In the genomic region with DNA sequence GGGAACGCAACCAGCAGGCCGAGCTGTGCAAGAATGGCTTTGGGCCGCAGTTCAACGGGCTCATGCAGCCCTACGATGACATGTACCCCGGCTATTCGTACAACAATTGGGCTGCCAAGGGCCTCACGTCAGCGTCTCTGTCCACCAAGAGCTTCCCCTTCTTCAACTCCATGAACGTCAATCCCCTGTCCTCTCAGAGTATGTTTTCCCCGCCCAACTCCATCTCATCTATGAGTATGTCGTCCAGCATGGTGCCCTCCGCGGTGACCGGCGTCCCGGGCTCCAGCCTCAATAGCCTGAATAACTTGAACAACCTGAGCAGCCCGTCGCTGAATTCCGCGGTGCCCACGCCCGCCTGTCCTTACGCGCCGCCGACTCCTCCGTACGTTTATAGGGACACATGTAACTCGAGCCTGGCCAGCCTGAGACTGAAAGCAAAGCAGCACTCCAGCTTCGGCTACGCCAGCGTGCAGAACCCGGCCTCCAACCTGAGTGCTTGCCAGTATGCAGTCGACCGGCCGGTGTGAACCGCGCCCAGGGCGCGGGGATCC, we compare ENCODE assay signal across 10 mouse cellular contexts. TPM values are rescaled to one million over a fixed set of nuclear protein-coding genes. Genes with fewer than 3 reads are reported as not detected.
DNase-seq lines count a peak whose midpoint lies in the region; ATAC-seq and TF ChIP-seq lines count a peak whose summit lies in the region.
"Had no signal": no experiment of that assay in that cellular context is flagged by ENCODE, and none has a peak within 500 bp of the region (broad histone marks: within the 10 kb centered on the region; RNA-seq: fewer than 3 reads in every experiment).

No protein-coding gene starts in this region.

- no peak overlapping the region for H3K4me2 ChIP-seq in forebrain, postnatal 0 days (ENCODE audit: low read depth)
- H3K4me2 ChIP-seq in forebrain, embryonic 13.5 days = no peak overlapping the region
- 0 out of 2 replicates have a peak overlapping the region, but pooled peaks have one; percentile 14 for H3K4me2 ChIP-seq in liver, embryonic 12.5 days
- no peak overlapping the region for H3K4me2 ChIP-seq in liver, postnatal 0 days (ENCODE audit: low read depth, low read length)
- H3K4me2 ChIP-seq in stomach, embryonic 15.5 days = peak overlapping the region; percentile 13

- H3K36me3 ChIP-seq in forebrain, postnatal 0 days (ENCODE audit: insufficient read depth) = no peaks in the 10 kb centered on the region
- no peaks in the 10 kb centered on the region for H3K36me3 ChIP-seq in forebrain, embryonic 13.5 days (ENCODE audit: poor library complexity, severe bottlenecking)
- no peaks in the 10 kb centered on the region for H3K36me3 ChIP-seq in liver, embryonic 12.5 days
- no peaks in the 10 kb centered on the region for H3K36me3 ChIP-seq in liver, postnatal 0 days (replicated peaks; ENCODE audit: insufficient read depth, low read length)
- no peaks in the 10 kb centered on the region for H3K36me3 ChIP-seq in limb, embryonic 10.5 days
- H3K36me3 ChIP-seq in stomach, embryonic 15.5 days = no peaks in the 10 kb centered on the region

- H3K27me3 ChIP-seq in forebrain, postnatal 0 days (ENCODE audit: insufficient read depth, low read length) = peaks cover 73% of the 10 kb centered on the region
- H3K27me3 ChIP-seq in forebrain, embryonic 13.5 days = peaks cover 97% of the 10 kb centered on the region
- peaks cover 97% of the 10 kb centered on the region for H3K27me3 ChIP-seq in liver, embryonic 12.5 days (replicated peaks)
- peaks cover 93% of the 10 kb centered on the region for H3K27me3 ChIP-seq in liver, postnatal 0 days (ENCODE audit: insufficient read depth, low read length)
- peaks cover 100% of the 10 kb centered on the region for H3K27me3 ChIP-seq in limb, embryonic 10.5 days (ENCODE audit: low read depth, poor library complexity, severe bottlenecking)
- peaks cover 59% of the 10 kb centered on the region for H3K27me3 ChIP-seq in stomach, embryonic 15.5 days (replicated peaks)

- no peak overlapping the region for H3K27ac ChIP-seq in forebrain, postnatal 0 days (ENCODE audit: low read depth, low read length)
- no peak overlapping the region for H3K27ac ChIP-seq in forebrain, embryonic 13.5 days
- no peak overlapping the region for H3K27ac ChIP-seq in liver, embryonic 12.5 days
- H3K27ac ChIP-seq in liver, postnatal 0 days (ENCODE audit: low read depth) = no peak overlapping the region
- peak overlapping the region; percentile 42; the same call in 1 of the 2 replicates for H3K27ac ChIP-seq in limb, embryonic 10.5 days
- H3K27ac ChIP-seq in stomach, embryonic 15.5 days = no peak overlapping the region

- H3K4me1 ChIP-seq in forebrain, postnatal 0 days (ENCODE audit: insufficient read depth) = peaks cover 3% of the 10 kb centered on the region; the same call in 1 of the 2 replicates
- H3K4me1 ChIP-seq in forebrain, embryonic 13.5 days = peaks cover 26% of the 10 kb centered on the region
- H3K4me1 ChIP-seq in liver, embryonic 12.5 days = 0 out of 2 replicates have a peak, but pooled peaks cover 10% of the 10 kb centered on the region
- peaks cover 9% of the 10 kb centered on the region; the same call in 1 of the 2 replicates for H3K4me1 ChIP-seq in liver, postnatal 0 days (ENCODE audit: insufficient read depth)
- H3K4me1 ChIP-seq in limb, embryonic 10.5 days = peaks cover 58% of the 10 kb centered on the region
- peaks cover 26% of the 10 kb centered on the region for H3K4me1 ChIP-seq in stomach, embryonic 15.5 days

- DNase-seq in forebrain, postnatal 0 days = peak; percentile 26
- DNase-seq in liver, postnatal 0 days = no peak
- DNase-seq in limb, embryonic 10.5 days (ENCODE audit: low spot score) = peak; percentile 76
- DNase-seq in left cerebral cortex, adult 9 months (ENCODE audit: low spot score in 2 of 2) = no peak
- DNase-seq: right cerebral cortex, postnatal 14 days had no signal

- H3K4me3 ChIP-seq in forebrain, postnatal 0 days (ENCODE audit: low read depth, low read length) = no peak overlapping the region
- no peak overlapping the region for H3K4me3 ChIP-seq in forebrain, embryonic 13.5 days
- H3K4me3 ChIP-seq in liver, embryonic 12.5 days = no peak overlapping the region
- H3K4me3 ChIP-seq in liver, postnatal 0 days (ENCODE audit: low read depth, low read length) = no peak overlapping the region; the same call in 1 of the 2 replicates
- peak overlapping the region; percentile 40 for H3K4me3 ChIP-seq in limb, embryonic 10.5 days
- peak overlapping the region; percentile 17; the same call in 1 of the 2 replicates for H3K4me3 ChIP-seq in stomach, embryonic 15.5 days (replicated peaks)

- TF ChIP-seq EP300 in liver, postnatal 0 days (IDR thresholded peaks at IDR 0.05; ENCODE audit: low read depth) = no peak

- no peak for TF ChIP-seq CTCF in forebrain, postnatal 0 days (IDR thresholded peaks at IDR 0.05; ENCODE audit: low read depth)
- TF ChIP-seq CTCF in liver, postnatal 0 days (IDR thresholded peaks at IDR 0.05; ENCODE audit: low read depth) = no peak

- ATAC-seq in forebrain, postnatal 0 days = no peak
- no peak for ATAC-seq in forebrain, embryonic 13.5 days
- ATAC-seq in liver, embryonic 12.5 days = no peak
- no peak for ATAC-seq in liver, postnatal 0 days
- no peak for ATAC-seq in stomach, embryonic 15.5 days (ENCODE audit: insufficient read depth, low FRiP score, low read depth)
- ATAC-seq in inflammation-experienced regulatory T-cells, adult 6 months = no peak

- no peaks in the 10 kb centered on the region for H3K9me3 ChIP-seq in forebrain, postnatal 0 days (ENCODE audit: low read length)
- no peaks in the 10 kb centered on the region for H3K9me3 ChIP-seq in forebrain, embryonic 13.5 days (replicated peaks)
- H3K9me3 ChIP-seq in liver, embryonic 12.5 days (replicated peaks) = no peaks in the 10 kb centered on the region
- no peaks in the 10 kb centered on the region for H3K9me3 ChIP-seq in liver, postnatal 0 days (ENCODE audit: low read length)
- H3K9me3 ChIP-seq in limb, embryonic 10.5 days (replicated peaks) = no peaks in the 10 kb centered on the region
- H3K9me3 ChIP-seq in stomach, embryonic 15.5 days = no peaks in the 10 kb centered on the region

- no peak overlapping the region for H3K9ac ChIP-seq in forebrain, postnatal 0 days
- no peak overlapping the region for H3K9ac ChIP-seq in forebrain, embryonic 13.5 days
- H3K9ac ChIP-seq in liver, embryonic 12.5 days = no peak overlapping the region
- H3K9ac ChIP-seq in liver, postnatal 0 days (replicated peaks) = no peak overlapping the region
- H3K9ac ChIP-seq in stomach, embryonic 15.5 days = no peak overlapping the region

- 2% methylated on average over 41 of the region's 41 CpGs for WGBS in forebrain, postnatal 0 days
- WGBS in forebrain, embryonic 13.5 days = under 1% methylated on average over 41 of the region's 41 CpGs
- 3% methylated on average over 41 of the region's 41 CpGs for WGBS in liver, embryonic 12.5 days (ENCODE audit: insufficient replicate concordance)
- 2% methylated on average over 40 of the region's 41 CpGs for WGBS in liver, postnatal 0 days (ENCODE audit: insufficient replicate concordance)
- under 1% methylated on average over 41 of the region's 41 CpGs for WGBS in limb, embryonic 10.5 days
- 10% methylated on average over 41 of the region's 41 CpGs for WGBS in stomach, embryonic 15.5 days

RNA-seq across cellular contexts. Expression of a gene that starts 18.8 kb away (rescaled TPM):
- total RNA-seq in forebrain, postnatal 0 days (2014; rRNA removed) = 2.1 and 10.5 TPM in 2 replicates
- 2.5 and 7.2 TPM in 2 replicates for polyA plus RNA-seq in forebrain, postnatal 0 days (2015; fragmentation: Nextera tagmentation; extraction: Ambion mirVana)
- 7.2 and 22.8 TPM in 2 replicates for polyA plus RNA-seq in forebrain, embryonic 13.5 days (2015; fragmentation: Nextera tagmentation; extraction: Ambion mirVana)
- polyA plus RNA-seq in liver, embryonic 12.5 days (2016; fragmentation: Nextera tagmentation; extraction: Ambion mirVana) = 5.0 and 5.9 TPM in 2 replicates
- polyA plus RNA-seq in liver, postnatal 0 days (2015; fragmentation: Nextera tagmentation; extraction: Ambion mirVana) = 0.20 and 0.33 TPM in 2 replicates
- 25.6 and 39.1 TPM in 2 replicates for polyA plus RNA-seq in limb, embryonic 10.5 days (2016; fragmentation: Nextera tagmentation; extraction: Ambion mirVana)
- polyA plus RNA-seq in stomach, embryonic 15.5 days (2015; fragmentation: Nextera tagmentation; extraction: Ambion mirVana) = 16.5 and 23.8 TPM in 2 replicates
- polyA plus RNA-seq in inflammation-experienced regulatory T-cells, adult 6 months (2017; shearing (Covaris generic)) = under 1 TPM in 1 of 3 experiments, not detected in 2; 0.19 TPM
- polyA plus RNA-seq: cortical plate, adult 2 months had no signal

Comparison
In these comparisons a context has a peak if more than half of its experiments do, and no peak if none do; other contexts are left out.
1. H3K4me2 ChIP-seq: peak in liver, embryonic 12.5 days (single experiment) and stomach, embryonic 15.5 days (single experiment); none in forebrain, postnatal 0 days (single experiment), forebrain, embryonic 13.5 days (single experiment) and liver, postnatal 0 days (single experiment).
2. DNase-seq: peak in forebrain, postnatal 0 days (single experiment) and limb, embryonic 10.5 days (single experiment); none in liver, postnatal 0 days (single experiment) and left cerebral cortex, adult 9 months (0 of 2).
3. H3K4me3 ChIP-seq: peak in limb, embryonic 10.5 days (single experiment) and stomach, embryonic 15.5 days (single experiment); none in forebrain, postnatal 0 days (single experiment), forebrain, embryonic 13.5 days (single experiment), liver, embryonic 12.5 days (single experiment) and liver, postnatal 0 days (single experiment).